Mouse (Mus musculus) embryonic facial prominence, embryonic 13.5 days (tissue): ENCODE measurements around the gene Zfp651. TPM values are rescaled to one million over a fixed set of nuclear protein-coding genes. Genes with fewer than 3 reads are reported as not detected.
A peak's percentile ranks its signal among the peaks of the same experiment; 100 is the strongest.

Source experiments
- ATAC-seq: fragments of 200-750 bp; cut with Nextera tagmentation; 2 replicates; pipeline ENCODE4 v1.8.0; 2017; ENCODE audit warnings: low read depth; ENCODE audit not compliant: insufficient number of reproducible peaks, insufficient read depth, low FRiP score, low TSS enrichment
- H3K27ac ChIP-seq: fragments of 300-500 bp; sonication (generic); 2 replicates; pipeline ENCODE4 v1.5.1; 2015; ENCODE audit warnings: moderate library complexity, mild to moderate bottlenecking, inconsistent platforms
- H3K27me3 ChIP-seq: fragments of 300-500 bp; sonication (generic); 2 replicates; pipeline ENCODE4 v1.6.1; 2015; ENCODE audit warnings: mild to moderate bottlenecking, inconsistent platforms
- H3K36me3 ChIP-seq: fragments of 300-500 bp; sonication (generic); 2 replicates; pipeline ENCODE4 v1.6.1; 2015; ENCODE audit warnings: mild to moderate bottlenecking, inconsistent platforms
- H3K4me1 ChIP-seq: fragments of 300-500 bp; sonication (generic); 2 replicates; pipeline ENCODE4 v1.6.1; 2015; ENCODE audit warnings: inconsistent platforms
- H3K4me2 ChIP-seq: fragments of 300-500 bp; sonication (generic); 2 replicates; pipeline ENCODE4 v1.6.1; 2015; ENCODE audit warnings: moderate library complexity, mild to moderate bottlenecking, inconsistent platforms
- H3K4me3 ChIP-seq: fragments of 300-500 bp; sonication (generic); 2 replicates; pipeline ENCODE4 v1.5.1; 2015; ENCODE audit warnings: mild to moderate bottlenecking, inconsistent platforms
- H3K9ac ChIP-seq: fragments of 300-500 bp; sonication (generic); 2 replicates; pipeline ENCODE4 v1.6.1; 2015; ENCODE audit warnings: mild to moderate bottlenecking, inconsistent platforms
- H3K9me3 ChIP-seq: fragments of 300-500 bp; sonication (generic); 2 replicates; pipeline ENCODE4 v1.6.1; 2016; ENCODE audit warnings: inconsistent platforms
- WGBS: fragments of 180-500 bp; shearing (Covaris S2); methylation state at CpG from one replicate; pipeline ENCODE4 v1.1.7; 2015; ENCODE audit warnings: mixed read lengths; 5-methylcytosine and 5-hydroxymethylcytosine counted together
- polyA plus RNA-seq: library from polyadenylated mRNA; unstranded; fragments of >200 nt; fragmentation: Nextera tagmentation; extraction: Ambion mirVana; gene quantifications from 2 replicates; pipeline ENCODE4 v1.2.1, GENCODE M21; 2015

Gene Zfp651
- polyA plus RNA-seq, 1 experiment from 2014 or later, result 14.0 TPM

DNA sequence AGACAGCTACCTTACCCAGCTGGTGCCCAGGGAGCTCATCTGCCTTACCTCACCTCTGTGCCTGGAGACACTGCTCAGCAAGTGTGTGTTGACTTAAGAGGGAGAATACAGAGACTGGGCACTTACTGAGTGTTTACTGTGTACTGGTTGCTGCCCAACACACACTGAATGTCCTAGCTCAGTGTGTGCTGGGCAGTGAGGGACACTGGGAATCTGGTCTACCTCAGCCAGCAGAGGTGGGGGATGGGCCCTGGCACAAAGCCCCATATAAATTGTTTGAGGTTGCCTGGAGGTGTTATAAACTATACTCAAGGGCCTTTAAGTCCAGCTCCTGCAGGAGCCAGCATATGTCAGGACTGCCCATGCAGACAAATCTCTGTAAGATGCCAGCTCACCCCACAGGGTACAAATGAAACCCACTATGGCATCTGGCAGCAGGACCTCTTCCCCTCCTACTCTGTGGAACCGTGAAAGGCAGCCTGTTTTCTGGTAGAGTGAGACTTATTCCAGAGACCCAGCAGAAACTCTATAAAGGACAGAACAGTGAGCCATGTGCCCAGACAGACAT, 35.9 kb downstream of the Zfp651 start:
- Histone ChIP-seq H3K27me3 (peaks cover 10% of the 10 kb centered on the region; the same call in 1 of the 2 replicates), H3K27ac (no peak overlapping the region), H3K4me2 (no peak overlapping the region), H3K4me1 (peaks cover 6% of the 10 kb centered on the region; the same call in 1 of the 2 replicates), H3K36me3 (no peaks in the 10 kb centered on the region), H3K4me3 (no peak overlapping the region), H3K9me3 (no peaks in the 10 kb centered on the region), H3K9ac (no peak overlapping the region)
- no peak for ATAC-seq
- WGBS, result 50% methylated on average over 1 of the region's 1 CpGs

- Histone ChIP-seq H3K27me3 (peaks cover 10% of the 10 kb centered on the region; the same call in 1 of the 2 replicates), H3K4me3 (no peak overlapping the region), H3K4me1 (peaks cover 6% of the 10 kb centered on the region; the same call in 1 of the 2 replicates), H3K36me3 (no peaks in the 10 kb centered on the region), H3K9me3 (no peaks in the 10 kb centered on the region), H3K4me2 (peak overlapping the region; percentile 37), H3K27ac (no peak overlapping the region), H3K9ac (no peak overlapping the region)
- 14% methylated on average over 12 of the region's 12 CpGs for WGBS
- ATAC-seq, result no peak; the same call in 1 of the 2 replicates
These were observed 38.6 kb downstream of the Zfp651 start for GRCm38 (mm10) chr9:121797722-121798121.

GRCm38 (mm10) chr9:121798887-121799520, 39.9 kb downstream of the Zfp651 start:
- peaks cover 10% of the 10 kb centered on the region; the same call in 1 of the 2 replicates for H3K27me3 ChIP-seq
- no peak overlapping the region for H3K4me2 ChIP-seq
- H3K9me3 ChIP-seq, result no peaks in the 10 kb centered on the region
- no peak overlapping the region for H3K27ac ChIP-seq
- no peak for ATAC-seq
- no peaks in the 10 kb centered on the region for H3K36me3 ChIP-seq
- H3K9ac ChIP-seq, result no peak overlapping the region
- 28% methylated on average over 6 of the region's 6 CpGs for WGBS
- H3K4me1 ChIP-seq, result peaks cover 6% of the 10 kb centered on the region; the same call in 1 of the 2 replicates
- H3K4me3 ChIP-seq, result no peak overlapping the region

- H3K4me3 ChIP-seq, result no peak overlapping the region
- ATAC-seq, result no peak
- WGBS, result 58% methylated on average over 7 of the region's 7 CpGs
- H3K4me2 ChIP-seq, result no peak overlapping the region
- H3K27ac ChIP-seq, result no peak overlapping the region
- no peaks in the 10 kb centered on the region for H3K36me3 ChIP-seq
- no peaks in the 10 kb centered on the region for H3K9me3 ChIP-seq
- H3K9ac ChIP-seq, result no peak overlapping the region
- H3K27me3 ChIP-seq, result peaks cover 3% of the 10 kb centered on the region; the same call in 1 of the 2 replicates
- peaks cover 11% of the 10 kb centered on the region; the same call in 1 of the 2 replicates for H3K4me1 ChIP-seq
These were observed 43.6 kb downstream of the Zfp651 start for GRCm38 (mm10) chr9:121802747-121803146.

- no peaks in the 10 kb centered on the region for H3K36me3 ChIP-seq
- no peak overlapping the region for H3K4me3 ChIP-seq
- no peak overlapping the region for H3K4me2 ChIP-seq
- H3K27me3 ChIP-seq, result no peaks in the 10 kb centered on the region
- H3K9me3 ChIP-seq, result no peaks in the 10 kb centered on the region
- ATAC-seq, result no peak
- H3K9ac ChIP-seq, result peak overlapping the region; percentile 52; the same call in 1 of the 2 replicates
- 18% methylated on average over 1 of the region's 1 CpGs for WGBS
- H3K4me1 ChIP-seq, result peaks cover 20% of the 10 kb centered on the region
- H3K27ac ChIP-seq, result no peak overlapping the region
These were observed 48.4 kb downstream of the Zfp651 start for GRCm38 (mm10) chr9:121807546-121807945.

DNA sequence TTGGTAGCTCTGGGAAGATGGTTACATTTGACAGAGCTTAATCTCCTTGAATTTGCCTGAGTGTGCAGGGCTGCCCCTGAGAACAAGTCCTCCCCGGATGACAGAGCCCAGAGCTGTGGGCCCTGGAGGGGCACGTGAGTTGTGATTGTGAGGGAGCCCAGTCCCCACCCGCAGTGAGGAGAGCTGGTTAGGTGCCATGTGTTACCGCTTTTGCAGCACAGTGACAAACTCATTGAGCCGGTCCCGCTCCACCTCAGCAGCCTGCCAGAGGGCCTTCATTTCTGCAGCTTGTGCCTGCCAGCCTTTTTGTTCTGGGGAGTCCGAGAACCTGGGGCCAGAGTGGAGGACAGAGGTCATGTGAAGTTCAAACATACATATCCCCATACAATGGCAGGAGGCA, 48.8 kb downstream of the Zfp651 start:
- no peak for ATAC-seq
- WGBS, result 55% methylated on average over 7 of the region's 7 CpGs
- Histone ChIP-seq H3K4me3 (no peak overlapping the region), H3K27ac (no peak overlapping the region), H3K4me1 (peaks cover 20% of the 10 kb centered on the region), H3K4me2 (no peak overlapping the region), H3K9ac (peak overlapping the region; percentile 52; the same call in 1 of the 2 replicates), H3K36me3 (no peaks in the 10 kb centered on the region), H3K27me3 (no peaks in the 10 kb centered on the region), H3K9me3 (no peaks in the 10 kb centered on the region)

DNA sequence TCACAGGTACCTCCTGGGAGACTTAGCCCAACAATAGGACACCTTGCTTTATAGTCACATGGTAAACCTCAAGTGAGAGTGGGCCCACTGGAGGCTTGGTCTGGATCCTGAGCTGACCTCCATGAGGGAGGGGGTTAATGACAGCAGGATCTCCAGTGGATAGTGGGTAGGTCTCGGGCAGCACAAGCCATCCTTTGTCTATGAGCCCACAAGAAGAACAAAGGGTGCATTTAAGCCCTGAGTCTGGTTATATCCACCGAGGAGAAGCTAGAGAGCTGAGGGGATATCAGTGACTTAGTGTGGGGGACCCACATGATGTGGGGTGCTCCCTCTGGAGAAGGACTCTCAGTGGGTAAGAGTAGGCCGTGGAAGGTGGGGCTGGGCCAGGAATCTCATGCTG, 49.4 kb downstream of the Zfp651 start:
- ATAC-seq, result no peak
- H3K4me2 ChIP-seq, result no peak overlapping the region
- H3K27me3 ChIP-seq, result no peaks in the 10 kb centered on the region
- no peak overlapping the region for H3K4me3 ChIP-seq
- H3K27ac ChIP-seq, result no peak overlapping the region
- no peaks in the 10 kb centered on the region for H3K9me3 ChIP-seq
- WGBS, result 36% methylated on average over 3 of the region's 3 CpGs
- no peaks in the 10 kb centered on the region for H3K36me3 ChIP-seq
- no peak overlapping the region for H3K9ac ChIP-seq
- H3K4me1 ChIP-seq, result peaks cover 20% of the 10 kb centered on the region

DNA sequence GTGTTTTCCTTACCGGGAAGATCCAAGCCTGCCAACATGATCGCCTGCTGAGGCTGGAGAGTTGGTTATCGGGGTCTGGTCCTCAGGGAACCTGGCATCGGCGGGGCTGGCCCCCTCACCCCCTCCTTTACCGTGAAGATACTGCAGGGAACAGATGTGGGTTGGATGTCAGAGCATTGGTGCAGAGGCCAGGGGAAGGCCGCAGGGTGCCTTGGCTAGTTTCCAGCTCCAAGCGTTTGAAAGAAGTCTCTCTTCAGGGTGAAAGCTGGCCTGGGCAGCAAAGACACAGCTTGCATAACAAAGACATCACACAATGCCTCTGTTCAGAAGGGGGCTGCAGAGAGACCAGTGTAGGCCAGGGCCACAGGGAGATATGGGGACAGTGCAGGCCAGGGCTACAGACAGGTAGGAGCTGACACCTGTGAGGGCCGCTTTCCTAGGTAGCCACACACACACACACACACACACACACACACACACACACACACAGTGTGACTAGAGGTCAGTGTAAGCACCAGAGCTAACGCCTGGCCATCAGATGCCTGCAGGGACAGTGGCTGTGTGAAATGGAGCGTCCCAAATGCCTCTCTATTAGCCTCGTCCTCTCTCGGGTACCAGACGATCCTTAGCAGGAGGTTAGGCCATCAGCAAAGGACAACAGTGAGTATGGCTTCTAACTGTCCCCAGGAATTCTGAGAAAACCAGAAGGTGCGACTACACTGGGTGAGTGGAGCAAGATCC, 51.1 kb downstream of the Zfp651 start:
- Histone ChIP-seq H3K9me3 (no peaks in the 10 kb centered on the region), H3K4me3 (no peak overlapping the region), H3K4me1 (peaks cover 20% of the 10 kb centered on the region), H3K9ac (no peak overlapping the region), H3K27ac (no peak overlapping the region), H3K27me3 (no peaks in the 10 kb centered on the region), H3K4me2 (no peak overlapping the region), H3K36me3 (no peaks in the 10 kb centered on the region)
- WGBS, result 24% methylated on average over 15 of the region's 15 CpGs
- ATAC-seq, result no peak

GRCm38 (mm10) chr9:121815183-121815582, 56.1 kb downstream of the Zfp651 start:
- no peaks in the 10 kb centered on the region for H3K27me3 ChIP-seq
- no peak overlapping the region for H3K27ac ChIP-seq
- no peak overlapping the region for H3K4me2 ChIP-seq
- no peaks in the 10 kb centered on the region for H3K36me3 ChIP-seq
- no peaks in the 10 kb centered on the region for H3K9me3 ChIP-seq
- WGBS, result 70% methylated on average over 6 of the region's 6 CpGs
- no peak overlapping the region for H3K9ac ChIP-seq
- H3K4me3 ChIP-seq, result no peak overlapping the region
- no peak for ATAC-seq
- peaks cover 15% of the 10 kb centered on the region for H3K4me1 ChIP-seq

DNA sequence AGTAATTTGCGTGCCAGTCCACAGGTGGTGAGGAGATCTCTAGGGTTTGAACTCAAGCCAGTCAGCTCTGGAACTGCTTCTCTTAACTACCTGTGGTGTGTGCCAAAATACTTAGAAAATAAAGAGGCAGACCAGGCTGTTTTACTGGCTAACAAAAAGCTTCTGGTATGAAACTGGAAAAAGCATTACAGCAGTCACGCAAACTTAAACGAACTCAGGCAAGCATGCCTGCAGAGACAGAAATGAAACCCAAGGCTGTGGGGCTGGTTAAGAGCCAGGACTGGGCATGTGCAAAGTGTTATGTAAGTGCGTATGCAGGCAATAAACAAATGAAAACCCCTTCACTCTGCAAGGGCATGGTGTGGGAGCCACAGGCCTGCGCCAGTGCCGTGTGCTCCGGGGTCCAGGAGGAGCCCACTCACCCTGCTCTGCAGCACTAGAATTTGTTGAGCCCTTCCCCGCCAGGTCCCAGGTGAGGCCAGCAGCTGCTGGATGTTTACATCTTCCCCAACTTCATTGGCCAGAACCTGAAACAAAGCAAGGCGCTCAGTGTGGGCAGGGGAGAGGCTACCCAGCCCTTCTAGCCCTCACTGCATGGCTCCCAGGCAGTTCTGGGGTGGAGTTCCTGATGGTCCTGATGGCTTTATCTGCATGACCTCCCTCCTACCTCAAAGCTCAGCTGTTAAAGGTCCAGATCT, 60.1 kb downstream of the Zfp651 start:
- Histone ChIP-seq H3K9me3 (no peaks in the 10 kb centered on the region), H3K4me2 (no peak overlapping the region), H3K27ac (peak overlapping the region; percentile 82), H3K4me3 (no peak overlapping the region), H3K9ac (peak overlapping the region; percentile 54; the same call in 1 of the 2 replicates), H3K27me3 (no peaks in the 10 kb centered on the region), H3K4me1 (peaks cover 12% of the 10 kb centered on the region), H3K36me3 (no peaks in the 10 kb centered on the region)
- 54% methylated on average over 9 of the region's 9 CpGs for WGBS
- ATAC-seq, result peak; percentile 66; the same call in 1 of the 2 replicates

DNA sequence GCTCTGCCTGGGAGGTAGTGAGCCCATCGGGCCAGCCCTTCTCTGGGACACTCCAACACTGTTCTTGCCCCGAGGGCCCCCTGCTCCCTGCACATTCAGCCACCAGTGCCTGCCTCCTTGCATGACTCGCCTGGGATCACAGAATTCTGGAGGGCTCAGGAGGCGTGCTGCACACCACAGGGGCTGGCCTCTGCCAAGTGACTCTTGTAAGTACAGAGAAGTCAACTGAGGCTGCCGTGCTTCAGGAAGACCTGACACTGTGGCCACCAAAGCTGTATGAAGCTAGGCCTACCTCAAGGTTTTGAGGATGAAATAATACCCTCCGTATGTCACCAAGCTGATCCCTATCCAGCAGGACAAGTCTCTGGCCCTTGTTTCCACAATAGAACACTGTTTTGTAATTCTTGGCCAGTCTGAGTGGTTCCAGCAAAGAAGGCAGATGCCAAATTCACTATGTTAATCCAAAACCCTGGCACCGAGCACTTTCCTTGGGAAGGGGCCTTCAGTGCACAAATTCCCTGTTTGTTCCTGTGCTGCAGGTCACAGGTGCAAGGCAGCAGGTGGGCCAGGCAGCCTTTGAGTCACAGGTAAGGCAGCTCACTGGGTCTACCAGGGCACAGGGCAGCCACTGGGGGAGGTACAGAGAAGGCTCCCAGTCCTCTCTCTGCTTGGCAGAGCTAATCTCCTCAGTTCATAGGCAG, 60.8 kb downstream of the Zfp651 start:
- Histone ChIP-seq H3K36me3 (no peaks in the 10 kb centered on the region), H3K27me3 (no peaks in the 10 kb centered on the region), H3K27ac (peak overlapping the region; percentile 82), H3K4me3 (no peak overlapping the region), H3K9me3 (no peaks in the 10 kb centered on the region), H3K4me2 (no peak overlapping the region), H3K9ac (peak overlapping the region; percentile 54; the same call in 1 of the 2 replicates), H3K4me1 (peaks cover 12% of the 10 kb centered on the region)
- WGBS, result 38% methylated on average over 7 of the region's 7 CpGs
- ATAC-seq, result no peak
